Mouse (Mus musculus): ENCODE data around the gene Medag.

Medag gene

GRCm38 (mm10) chr5:149411509-149412193, at the start of gene Medag:
Gene Medag (plus strand): TSS chr5:149411749.
- DNase-seq (ENCODE audit: extremely low read depth, low read depth, low spot score): no peak

GRCm38 (mm10) chr5:149362626-149363025, 48.9 kb upstream of the Medag start:
- no peak for DNase-seq (ENCODE audit: extremely low read depth, low read depth, low spot score)

- no peak for DNase-seq (ENCODE audit: extremely low read depth, low read depth, low spot score)
These were observed 47.4 kb upstream of the Medag start for GRCm38 (mm10) chr5:149363903-149364755.

- no peak for DNase-seq (ENCODE audit: extremely low read depth, low read depth, low spot score)
These were observed 44.5 kb upstream of the Medag start for GRCm38 (mm10) chr5:149367011-149367410.

GRCm38 (mm10) chr5:149367544-149368466, 43.7 kb upstream of the Medag start:
- no peak for DNase-seq (ENCODE audit: extremely low read depth, low read depth, low spot score)

- DNase-seq (ENCODE audit: extremely low read depth, low read depth, low spot score): no peak
These were observed 42.8 kb upstream of the Medag start for GRCm38 (mm10) chr5:149368575-149369312.

- DNase-seq (ENCODE audit: extremely low read depth, low read depth, low spot score): no peak
These were observed 42.0 kb upstream of the Medag start for GRCm38 (mm10) chr5:149369373-149370035.

- DNase-seq (ENCODE audit: extremely low read depth, low read depth, low spot score): no peak
These were observed 39.5 kb upstream of the Medag start for GRCm38 (mm10) chr5:149372018-149372417.

GRCm38 (mm10) chr5:149373224-149373623, 38.3 kb upstream of the Medag start:
- DNase-seq (ENCODE audit: extremely low read depth, low read depth, low spot score): no peak

- no peak for DNase-seq (ENCODE audit: extremely low read depth, low read depth, low spot score)
These were observed 37.5 kb upstream of the Medag start for GRCm38 (mm10) chr5:149374026-149374425.

- no peak for DNase-seq (ENCODE audit: extremely low read depth, low read depth, low spot score)
These were observed 36.3 kb upstream of the Medag start for GRCm38 (mm10) chr5:149375074-149375888.

GRCm38 (mm10) chr5:149375889-149376212, 35.7 kb upstream of the Medag start:
- no peak for DNase-seq (ENCODE audit: extremely low read depth, low read depth, low spot score)

- no peak for DNase-seq (ENCODE audit: extremely low read depth, low read depth, low spot score)
These were observed 35.2 kb upstream of the Medag start for GRCm38 (mm10) chr5:149376367-149376766.

GRCm38 (mm10) chr5:149377253-149377652, 34.3 kb upstream of the Medag start:
- DNase-seq (ENCODE audit: extremely low read depth, low read depth, low spot score): no peak

GRCm38 (mm10) chr5:149378566-149378965, 33.0 kb upstream of the Medag start:
- no peak for DNase-seq (ENCODE audit: extremely low read depth, low read depth, low spot score)

GRCm38 (mm10) chr5:149379131-149379784, 32.3 kb upstream of the Medag start:
- no peak for DNase-seq (ENCODE audit: extremely low read depth, low read depth, low spot score)

GRCm38 (mm10) chr5:149379861-149380260, 31.7 kb upstream of the Medag start:
- no peak for DNase-seq (ENCODE audit: extremely low read depth, low read depth, low spot score)

GRCm38 (mm10) chr5:149380388-149380916, 31.1 kb upstream of the Medag start:
- no peak for DNase-seq (ENCODE audit: extremely low read depth, low read depth, low spot score)
